Mouse (Mus musculus) cerebellum, adult 2 months (tissue): ENCODE measurements around the gene Nit2.

Experiments
- CTCF ChIP-seq: fragments of 200-500 bp; IDR thresholded peaks from 2 replicates; pipeline ENCODE4 v1.5.1; 2011; ENCODE audit warnings: low read depth, mild to moderate bottlenecking, control low read depth, low read length, moderate library complexity, borderline replicate concordance; ENCODE audit not compliant: insufficient read depth
- POLR2A ChIP-seq: fragments of 200-500 bp; IDR thresholded peaks from 2 replicates; pipeline ENCODE4 v1.6.1; 2011; ENCODE audit warnings: low read length, control low read depth, borderline replicate concordance; ENCODE audit not compliant: insufficient read depth

DNA sequence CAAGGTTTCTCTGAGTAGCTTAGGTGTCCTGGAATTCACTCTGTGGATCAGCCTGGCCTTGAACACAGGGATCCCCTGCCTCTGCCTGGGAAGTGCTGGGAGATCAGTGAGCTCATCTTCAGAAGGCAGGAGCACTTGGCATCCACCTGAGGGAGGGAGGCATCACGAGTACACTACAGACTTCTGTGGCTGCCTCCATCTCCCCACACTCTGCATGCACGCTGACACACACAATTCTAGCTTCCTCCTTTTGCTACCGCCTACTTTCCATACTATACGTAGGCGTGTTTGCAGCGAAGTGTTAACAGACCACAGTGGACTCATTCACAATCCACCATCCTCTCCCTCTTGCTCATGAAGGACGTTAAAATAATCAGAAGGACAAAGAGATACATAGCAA lies 9.1 kb upstream of the Nit2 start:
- no peak for TF ChIP-seq POLR2A
- TF ChIP-seq CTCF = no peak
